Mouse (Mus musculus) adrenal gland, postnatal 25 days (tissue): Measurements from ENCODE around the gene Itih3. TPM values are rescaled to one million over a fixed set of nuclear protein-coding genes. Genes with fewer than 3 reads are reported as not detected.

Experiments used
- DNase-seq: peaks from one replicate; pipeline ENCODE4 v3.0.0; 2021; ENCODE audit warnings: mixed read lengths
- total RNA-seq: library from RNA; stranded (reverse); gene quantifications from 2 replicates; pipeline ENCODE4 v1.2.3, GENCODE M21; 2021

The Itih3 gene
- total RNA-seq, 1 experiment from 2014 or later, result 0.30 TPM

- no peak for DNase-seq
Observed at GRCm38 (mm10) chr14:30861421-30862125, 62.0 kb downstream of the Itih3 start.

Other genes with a start within 250 kb of the Itih3 start
- gene Sfmbt1, start 208.9 kb downstream of the Itih3 start, total RNA-seq, result 28.4 and 35.0 TPM in 2 replicates
- gene Tmem110, start 98.2 kb downstream of the Itih3 start, total RNA-seq, result 15.4 and 27.1 TPM in 2 replicates
- 2.5 and 3.3 TPM in 2 replicates for gene Mustn1, start 44.6 kb downstream of the Itih3 start, total RNA-seq
- 0.46 and 17.5 TPM in 2 replicates for gene Itih4, start 37.3 kb downstream of the Itih3 start, total RNA-seq
- 7.6 TPM in 1 of 2 replicates, not detected in the other for gene Itih1, start 19.5 kb upstream of the Itih3 start, total RNA-seq
- 14.3 and 14.8 TPM in 2 replicates for gene Nek4, start 27.6 kb upstream of the Itih3 start, total RNA-seq
- gene Glt8d1, start 77.6 kb upstream of the Itih3 start, total RNA-seq, result 42.0 and 56.9 TPM in 2 replicates
- gene Spcs1, start 77.9 kb upstream of the Itih3 start, total RNA-seq, result 250 and 265 TPM in 2 replicates
- gene Pbrm1, start 95.4 kb upstream of the Itih3 start, total RNA-seq, result 49.9 and 66.0 TPM in 2 replicates
- 60.8 and 110 TPM in 2 replicates for gene Gnl3, start 95.4 kb upstream of the Itih3 start, total RNA-seq
- gene Smim4, start 205.2 kb upstream of the Itih3 start, total RNA-seq, result 67.9 and 77.7 TPM in 2 replicates
- 33.5 and 39.5 TPM in 2 replicates for gene Nt5dc2, start 207.3 kb upstream of the Itih3 start, total RNA-seq
- gene Stab1, start 244.9 kb upstream of the Itih3 start, total RNA-seq, result 62.2 and 79.5 TPM in 2 replicates